Mouse (Mus musculus): Measurements from ENCODE around the gene Nfkbie. TPM values are rescaled to one million over a fixed set of nuclear protein-coding genes. Genes with fewer than 3 reads are reported as not detected.
A peak's percentile ranks its signal among the peaks of the same experiment; 100 is the strongest.

The Nfkbie gene
- total RNA-seq, 2 experiments from 2014 or later: 2.6 to 2.7 TPM

DNA sequence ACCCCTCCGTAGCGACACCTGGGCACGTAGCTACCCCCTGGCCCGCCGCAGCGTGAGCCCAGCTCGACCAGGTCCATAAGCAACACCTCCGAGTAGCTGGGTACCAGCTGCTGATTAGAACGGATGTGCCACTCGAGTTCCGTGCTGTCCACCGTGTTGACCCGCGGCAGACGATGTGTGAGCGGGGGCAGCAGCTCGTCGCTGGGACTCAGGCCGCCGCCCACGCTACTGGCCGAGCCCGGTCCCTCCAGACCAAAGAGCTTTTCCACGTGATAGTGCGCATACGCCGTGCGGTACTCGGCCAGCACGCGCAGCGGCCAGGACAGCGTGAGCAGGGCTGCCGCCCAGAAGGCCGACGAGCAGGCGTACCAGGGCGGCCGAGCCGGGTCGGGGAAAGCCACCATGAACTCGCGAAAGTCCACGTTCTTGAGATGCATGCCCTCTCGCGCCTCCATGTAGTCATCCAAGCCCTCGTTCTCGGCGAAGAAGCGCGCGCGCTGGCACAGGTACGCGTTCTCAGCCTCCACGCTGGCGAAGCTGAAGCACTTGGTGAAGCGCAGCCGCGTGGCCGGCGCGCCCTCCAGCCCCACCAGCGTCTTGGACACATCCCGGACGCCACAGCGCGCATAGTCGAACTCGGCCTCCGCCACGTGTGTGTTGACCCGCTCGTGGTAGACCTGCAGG is 10.1 kb upstream of the Nfkbie start:
- no peak for DNase-seq (ENCODE audit: low spot score in 2 of 2)
- Histone ChIP-seq H3K4me3 (peak overlapping the region; percentile 0; the same call in 1 of the 2 replicates), H3K27ac (peak overlapping the region; percentile 59; the same call in 1 of the 2 replicates)
- TF ChIP-seq CTCF (conservative IDR thresholded peaks at IDR 0.05): no peak

- peak overlapping the region; percentile 36; the same call in 1 of the 2 replicates for H3K27ac ChIP-seq
Measured at GRCm38 (mm10) chr17:45546941-45547340, 8.6 kb upstream of the Nfkbie start.

GRCm38 (mm10) chr17:45547461-45548190 is 7.9 kb upstream of the Nfkbie start:
- H3K4me3 ChIP-seq: peak overlapping the region; percentile 75
- H3K27ac ChIP-seq: peak overlapping the region; percentile 36; the same call in 1 of the 2 replicates
- peak; percentile 27; the same call in 1 of the 2 replicates for TF ChIP-seq CTCF (conservative IDR thresholded peaks at IDR 0.05)
- DNase-seq (ENCODE audit: low spot score in 2 of 2): no peak

More at GRCm38 (mm10) chr17:45546941-45547340, 8.6 kb upstream of the Nfkbie start:
- TF ChIP-seq CTCF (conservative IDR thresholded peaks at IDR 0.05): no peak
- no peak for DNase-seq (ENCODE audit: low spot score in 2 of 2)
- peak overlapping the region; percentile 33; the same call in 1 of the 2 replicates for H3K4me3 ChIP-seq

GRCm38 (mm10) chr17:45548541-45549512 is 6.7 kb upstream of the Nfkbie start:
- peak overlapping the region; percentile 75 for H3K4me3 ChIP-seq
- peak; percentile 69 to 75 for DNase-seq (ENCODE audit: low spot score in 2 of 2)
- TF ChIP-seq CTCF (conservative IDR thresholded peaks at IDR 0.05): peak; percentile 70
- H3K27ac ChIP-seq: peak overlapping the region; percentile 96

DNA sequence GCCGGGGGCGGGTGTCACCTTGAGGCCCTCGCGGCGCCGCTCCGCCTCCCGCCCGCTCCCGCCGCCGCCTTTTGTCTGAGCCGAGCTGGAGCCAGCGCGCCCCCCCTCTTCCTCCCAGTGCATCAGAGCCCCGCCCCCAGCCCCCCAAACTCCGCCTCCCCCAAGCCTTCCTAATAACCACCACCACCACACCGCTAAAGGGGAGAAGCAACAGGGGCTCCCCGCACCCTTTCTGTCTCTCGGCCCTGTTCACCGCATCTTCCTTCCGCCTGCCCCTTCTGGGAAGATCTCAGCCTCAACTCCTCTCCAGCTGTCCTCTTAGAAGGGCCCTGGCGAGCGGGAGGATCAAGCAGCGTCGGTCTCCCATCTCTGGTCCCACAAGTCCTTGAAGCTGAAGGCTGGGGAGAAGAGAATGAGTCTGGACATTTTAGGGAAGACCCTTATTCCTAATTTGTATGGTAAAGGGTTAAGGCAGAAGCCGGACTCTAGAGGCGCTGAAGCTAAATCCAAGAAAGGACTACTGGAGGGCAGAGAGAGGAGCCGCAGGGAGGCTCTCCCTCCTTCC is 5.8 kb upstream of the Nfkbie start, which contains the start of gene Tmem151b:
Tmem151b (minus strand) TSS at position 61 of the 565 bp plus-strand sequence.
- no peak for TF ChIP-seq CTCF (conservative IDR thresholded peaks at IDR 0.05)
- DNase-seq (ENCODE audit: low spot score in 2 of 2): peak; percentile 65 to 67
- Histone ChIP-seq H3K4me3 (peak within 1 kb of the TSS; percentile 75), H3K27ac (peak within 1 kb of the TSS; percentile 96)

DNA sequence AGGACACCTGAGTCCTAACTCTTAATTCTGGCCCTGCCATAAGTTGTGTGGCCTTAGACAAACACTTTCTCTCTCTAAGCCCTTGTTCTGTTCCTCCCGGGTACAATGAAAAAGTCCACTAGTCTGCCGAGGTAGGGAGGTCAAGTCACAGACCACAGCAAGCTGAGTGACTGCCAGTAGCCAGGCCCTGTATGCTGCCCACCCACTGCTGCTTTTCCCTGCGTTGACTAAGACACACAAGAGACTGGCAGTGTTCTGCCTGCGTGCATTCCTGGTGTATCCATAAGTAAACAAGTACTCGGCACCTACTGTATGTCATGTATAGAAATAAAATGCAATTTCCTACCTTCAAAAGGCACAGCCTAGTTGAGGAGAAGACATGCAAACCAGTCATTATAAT is 5.2 kb upstream of the Nfkbie start:
- H3K27ac ChIP-seq: peak overlapping the region; percentile 96; the same call in 1 of the 2 replicates
- TF ChIP-seq CTCF (conservative IDR thresholded peaks at IDR 0.05): no peak
- no peak overlapping the region for H3K4me3 ChIP-seq
- no peak for DNase-seq (ENCODE audit: low spot score in 2 of 2)

- no peak for DNase-seq (ENCODE audit: low spot score in 2 of 2)
- no peak for TF ChIP-seq CTCF (conservative IDR thresholded peaks at IDR 0.05)
- Histone ChIP-seq H3K4me3 (no peak overlapping the region), H3K27ac (no peak overlapping the region)
Measured at GRCm38 (mm10) chr17:45551249-45551796, 4.2 kb upstream of the Nfkbie start.

DNA sequence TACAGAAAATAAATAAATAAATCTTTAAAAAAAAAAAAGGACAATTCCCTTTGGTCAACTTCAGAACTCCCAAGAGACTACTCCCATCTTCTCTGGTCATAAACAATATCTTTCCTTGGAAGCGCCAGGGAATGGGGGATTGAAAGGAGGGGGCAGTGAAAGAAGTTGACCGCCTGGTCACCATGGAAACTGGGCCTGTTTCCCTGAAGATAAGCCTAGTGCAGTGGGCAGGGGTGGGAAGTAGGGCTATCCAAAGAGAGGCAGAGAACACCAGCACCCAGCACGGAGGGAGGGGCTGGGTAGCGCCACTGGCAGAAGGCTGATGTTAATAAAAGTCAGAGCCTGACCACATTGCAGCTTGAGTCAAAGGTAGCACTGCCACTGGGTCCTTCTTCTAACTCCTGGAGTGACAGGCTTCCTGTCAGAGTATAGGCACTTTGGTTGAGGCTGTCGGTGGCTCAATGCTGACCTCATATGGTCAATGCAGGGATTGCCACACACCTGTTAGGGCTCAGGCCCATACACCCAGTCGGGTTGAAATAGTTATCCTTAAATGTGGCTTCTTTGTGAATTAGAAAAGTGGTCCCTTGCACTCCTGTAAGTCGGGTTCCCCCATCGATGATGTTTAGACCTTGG is 3.6 kb upstream of the Nfkbie start:
- no peak overlapping the region for H3K27ac ChIP-seq
- peak; percentile 81 to 86 for DNase-seq (ENCODE audit: low spot score in 2 of 2)
- no peak overlapping the region for H3K4me3 ChIP-seq
- TF ChIP-seq CTCF (conservative IDR thresholded peaks at IDR 0.05): peak; percentile 94

DNA sequence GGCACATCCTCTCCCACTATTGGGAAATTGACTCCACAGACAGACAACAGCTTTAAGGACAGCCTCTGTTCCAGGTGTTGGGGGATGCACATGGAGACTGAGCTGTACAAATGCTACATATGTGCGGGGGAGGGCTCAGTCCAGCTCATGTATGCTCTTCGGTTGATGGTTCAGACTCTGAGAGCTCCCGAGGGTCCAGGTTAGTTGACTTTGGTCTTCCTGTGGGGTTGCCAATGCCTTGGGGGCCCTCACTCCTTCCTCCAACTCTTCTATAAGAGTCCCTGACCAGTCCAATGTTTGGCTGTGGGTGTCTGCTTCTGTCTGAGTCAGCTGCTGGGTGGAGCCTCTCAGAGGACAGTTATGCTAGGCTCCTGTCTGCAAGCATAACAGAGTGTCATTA is 2.4 kb upstream of the Nfkbie start:
- H3K27ac ChIP-seq: no peak overlapping the region
- H3K4me3 ChIP-seq: no peak overlapping the region
- DNase-seq (ENCODE audit: low spot score in 2 of 2): no peak
- TF ChIP-seq CTCF (conservative IDR thresholded peaks at IDR 0.05): no peak

DNA sequence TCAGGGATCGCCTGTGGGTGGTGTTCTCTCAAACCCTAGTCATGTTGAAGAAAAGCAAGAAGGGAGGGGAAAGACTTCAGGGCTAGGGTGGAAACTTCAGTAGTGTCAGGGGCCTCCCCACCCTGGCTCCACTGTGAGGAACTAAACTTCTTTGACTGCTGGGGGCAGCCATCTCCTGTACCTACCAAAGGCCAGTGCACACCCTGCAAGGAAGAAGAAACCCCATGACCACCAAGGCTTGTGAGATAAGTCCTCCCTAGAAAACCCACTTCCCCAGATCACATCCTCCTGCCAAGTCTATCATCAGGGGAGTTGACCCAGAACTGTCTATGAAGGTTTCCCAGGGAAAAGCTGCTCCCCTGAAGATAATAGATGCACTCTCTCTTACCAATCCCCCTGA is 1.1 kb upstream of the Nfkbie start:
- Histone ChIP-seq H3K27ac (no peak overlapping the region), H3K4me3 (no peak overlapping the region)
- DNase-seq (ENCODE audit: low spot score in 2 of 2): no peak
- TF ChIP-seq CTCF (conservative IDR thresholded peaks at IDR 0.05): no peak

DNA sequence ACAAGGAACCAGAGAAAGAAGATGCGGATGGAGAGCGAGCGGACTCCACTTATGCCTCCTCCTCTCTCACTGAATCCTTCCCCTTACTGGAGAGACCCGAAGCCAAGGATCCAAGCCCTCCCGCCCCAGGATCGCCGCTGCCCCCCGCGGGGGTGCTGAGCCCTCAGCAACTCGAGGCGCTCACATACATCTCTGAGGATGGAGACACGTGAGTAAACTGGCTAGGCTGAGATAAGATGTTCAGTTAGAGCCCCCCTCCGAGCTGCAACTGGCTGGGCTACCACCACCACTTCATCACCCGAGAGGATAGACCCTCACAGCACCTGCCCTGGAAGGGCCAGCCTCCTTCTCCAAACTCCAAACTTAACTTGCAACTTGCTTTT is 595 bp downstream of the Nfkbie start:
- no peak for DNase-seq (ENCODE audit: low spot score in 2 of 2)
- no peak for TF ChIP-seq CTCF (conservative IDR thresholded peaks at IDR 0.05)
- peak overlapping the region; percentile 60; the same call in 1 of the 2 replicates for H3K27ac ChIP-seq
- H3K4me3 ChIP-seq: peak overlapping the region; percentile 75
